Mouse (Mus musculus) MEL (cell line): ENCODE results near the gene Tbc1d14. TPM values are rescaled to one million over a fixed set of nuclear protein-coding genes. Genes with fewer than 3 reads are reported as not detected.

Experiments used
- DNase-seq: peaks from one replicate; pipeline ENCODE4 v3.0.0; 2011; ENCODE audit warnings: low read depth, low spot score
- H3K27ac ChIP-seq: 2 replicates; pipeline ENCODE4 v1.5.1; 2012; ENCODE audit warnings: low read depth, mild to moderate bottlenecking, control low read depth, low read length, moderate library complexity; ENCODE audit not compliant: control insufficient read depth
- H3K27me3 ChIP-seq, 2 experiments: fragments of 150-350 bp in 1 of 2; sonication (generic) in 1 of 2; 2 replicates each; pipeline ENCODE4 v1.6.1; 2012; ENCODE audit warnings: low read length in 2 of 2, mild to moderate bottlenecking in 2 of 2, improper control_type of control experiment in 1 of 2, moderate library complexity in 1 of 2; ENCODE audit not compliant: insufficient read depth in 2 of 2, control insufficient read depth in 1 of 2
- H3K36me3 ChIP-seq, 2 experiments: 2 replicates each; pipeline ENCODE4 v1.6.1; 2012 to 2014; ENCODE audit warnings: low read length in 2 of 2, improper control_type of control experiment in 1 of 2, inconsistent platforms in 1 of 2, mild to moderate bottlenecking in 1 of 2; ENCODE audit not compliant: insufficient read depth in 2 of 2, control insufficient read depth in 1 of 2
- H3K4me1 ChIP-seq, 2 experiments: fragments of 150-350 bp in 1 of 2; sonication (generic) in 1 of 2; 2 replicates each; pipeline ENCODE4 v1.6.1; 2012; ENCODE audit warnings: low read length in 2 of 2, improper control_type of control experiment in 1 of 2, mild to moderate bottlenecking in 1 of 2; ENCODE audit not compliant: insufficient read depth in 2 of 2, control insufficient read depth in 1 of 2
- H3K4me3 ChIP-seq, 2 experiments: fragments of 150-350 bp in 1 of 2; sonication (generic) in 1 of 2; 2 replicates each; pipeline ENCODE4 v1.5.1; 2012; ENCODE audit warnings: low read depth in 2 of 2, low read length in 2 of 2, mild to moderate bottlenecking in 2 of 2, moderate library complexity in 2 of 2, control low read depth in 1 of 2, improper control_type of control experiment in 1 of 2; ENCODE audit not compliant: control insufficient read depth in 1 of 2, insufficient read depth in 1 of 2
- H3K79me2 ChIP-seq: 2 replicates; pipeline ENCODE4 v1.6.1; 2012; ENCODE audit warnings: mild to moderate bottlenecking, low read length, moderate library complexity; ENCODE audit not compliant: control insufficient read depth, poor library complexity, insufficient read depth
- H3K9ac ChIP-seq: 2 replicates; pipeline ENCODE4 v1.6.1; 2012; ENCODE audit warnings: low read depth, mild to moderate bottlenecking, control low read depth, low read length, moderate library complexity; ENCODE audit not compliant: control insufficient read depth, poor library complexity, severe bottlenecking
- H3K9me3 ChIP-seq: fragments of 150-350 bp; sonication (generic); replicated peaks from 2 replicates; pipeline ENCODE4 v1.6.1; 2012; ENCODE audit warnings: mild to moderate bottlenecking, low read length, improper control_type of control experiment, moderate library complexity; ENCODE audit not compliant: insufficient read depth
- CHD1 ChIP-seq: IDR thresholded peaks from 2 replicates; pipeline ENCODE4 v1.6.1; 2012; ENCODE audit warnings: low read depth, mild to moderate bottlenecking, inconsistent platforms, low read length, improper control_type of control experiment
- GABPA ChIP-seq: IDR thresholded peaks from 2 replicates; pipeline ENCODE4 v1.6.1; 2012; ENCODE audit warnings: low read depth, mild to moderate bottlenecking, inconsistent platforms, low read length, improper control_type of control experiment, moderate library complexity
- GATA1 ChIP-seq: IDR thresholded peaks from 2 replicates; pipeline ENCODE4 v1.6.1; 2011; ENCODE audit warnings: low read depth, low read length, improper control_type of control experiment
- HCFC1 ChIP-seq: IDR thresholded peaks from 2 replicates; pipeline ENCODE4 v1.6.1; 2012; ENCODE audit warnings: low read depth, mild to moderate bottlenecking, inconsistent platforms, low read length, improper control_type of control experiment, moderate library complexity
- JUND ChIP-seq: IDR thresholded peaks from 2 replicates; pipeline ENCODE4 v1.6.1; 2011; ENCODE audit warnings: low read depth, mild to moderate bottlenecking, improper control_type of control experiment, low read length
- KAT2A ChIP-seq: conservative IDR thresholded peaks from 2 replicates; pipeline ENCODE4 v1.6.1; 2012; ENCODE audit warnings: low read depth, low read length, improper control_type of control experiment, inconsistent platforms
- MAFK ChIP-seq: IDR thresholded peaks from 2 replicates; pipeline ENCODE4 v1.6.1; 2011; ENCODE audit warnings: low read depth, mild to moderate bottlenecking, low read length, improper control_type of control experiment, borderline replicate concordance
- MAZ ChIP-seq: IDR thresholded peaks from 2 replicates; pipeline ENCODE4 v1.6.1; 2012; ENCODE audit warnings: low read depth, mild to moderate bottlenecking, inconsistent platforms, low read length, improper control_type of control experiment
- MYC ChIP-seq: IDR thresholded peaks from 2 replicates; pipeline ENCODE4 v1.6.1; 2011; ENCODE audit warnings: low read depth, mild to moderate bottlenecking, low read length, improper control_type of control experiment, moderate library complexity
- POLR2AphosphoS5 ChIP-seq: IDR thresholded peaks from 2 replicates; pipeline ENCODE4 v1.6.1; 2012; ENCODE audit warnings: low read depth, borderline replicate concordance, mild to moderate bottlenecking, inconsistent platforms, low read length, moderate library complexity, mixed read lengths
- RAD21 ChIP-seq: IDR thresholded peaks from 2 replicates; pipeline ENCODE4 v1.6.1; 2011; ENCODE audit warnings: mild to moderate bottlenecking, low read depth, low read length, improper control_type of control experiment
- SIN3A ChIP-seq: IDR thresholded peaks from 2 replicates; pipeline ENCODE4 v1.6.1; 2012; ENCODE audit warnings: low read length, improper control_type of control experiment, inconsistent platforms
- TAL1 ChIP-seq: IDR thresholded peaks from 2 replicates; pipeline ENCODE4 v1.6.1; 2012; ENCODE audit warnings: mild to moderate bottlenecking, inconsistent platforms, low read length, moderate library complexity, mixed read lengths
- TBP ChIP-seq: IDR thresholded peaks from 2 replicates; pipeline ENCODE4 v1.8.0; 2011; ENCODE audit warnings: low read depth, low read length, improper control_type of control experiment
- USF1 ChIP-seq: IDR thresholded peaks from 2 replicates; pipeline ENCODE4 v1.6.1; 2014; ENCODE audit warnings: low read depth, mild to moderate bottlenecking, inconsistent platforms, low read length, improper control_type of control experiment, moderate library complexity
- USF2 ChIP-seq, 2 experiments: IDR thresholded peaks; 2 replicates each; pipeline ENCODE4 v1.6.1; 2011 to 2012; ENCODE audit warnings: improper control_type of control experiment in 2 of 2, low read length in 2 of 2, borderline replicate concordance in 1 of 2, inconsistent platforms in 1 of 2, low read depth in 1 of 2, mild to moderate bottlenecking in 1 of 2; ENCODE audit not compliant: insufficient read depth in 1 of 2
- ZC3H11A ChIP-seq: IDR thresholded peaks from 2 replicates; pipeline ENCODE4 v1.6.1; 2012; ENCODE audit warnings: low read depth, mild to moderate bottlenecking, inconsistent platforms, low read length, improper control_type of control experiment
- ZNF384 ChIP-seq: IDR thresholded peaks from 2 replicates; pipeline ENCODE4 v1.6.1; 2012; ENCODE audit warnings: low read depth, mild to moderate bottlenecking, inconsistent platforms, low read length, improper control_type of control experiment
- polyA plus RNA-seq, 2 experiments: library from polyadenylated mRNA; stranded (reverse) in 1 of 2; unstranded in 1 of 2; fragments of >175 nt in 1 of 2; fragments of >200 nt in 1 of 2; gene quantifications; 2 replicates each; pipeline versions ENCODE4 v1.2.1 to v1.2.4; 2012; ENCODE audit warnings: low replicate concordance in 2 of 2, low read depth in 1 of 2; ENCODE audit not compliant: insufficient read length in 2 of 2, insufficient read depth in 1 of 2, missing spikeins in 1 of 2
- total RNA-seq: library from RNA; depleted of rRNA; stranded (reverse); fragments of 300-350 nt; gene quantifications from 2 replicates; pipeline ENCODE4 v1.2.3, GENCODE M21; 2012; rRNA removed

Gene Tbc1d14
- total and polyA plus RNA-seq, 3 experiments: 7.3 to 35.6 TPM; not detected in 1

DNA sequence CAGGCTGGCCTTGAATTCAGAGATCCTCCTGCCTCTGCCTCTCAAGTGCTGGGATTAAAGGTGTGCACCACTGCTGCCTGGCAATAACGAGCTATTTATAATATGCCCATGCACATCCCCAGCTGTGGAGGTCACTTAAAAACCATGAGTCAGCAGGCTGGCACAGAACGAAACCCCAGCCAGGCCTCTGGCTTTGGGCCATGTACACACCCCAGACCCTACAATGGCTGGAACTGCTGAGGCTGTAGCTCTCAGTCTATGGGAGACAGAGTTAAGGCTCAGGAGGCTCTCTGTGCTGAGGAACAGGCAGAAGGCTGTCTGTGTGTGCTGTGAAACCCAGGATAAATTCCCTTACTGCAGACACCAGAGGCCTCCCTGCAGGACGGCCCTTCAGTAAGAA, 152.3 kb downstream of the Tbc1d14 start:
- Histone ChIP-seq H3K79me2 (no peaks in the 10 kb centered on the region), H3K4me3 (no peak overlapping the region), H3K27me3 (no peaks in the 10 kb centered on the region), H3K27ac (no peak overlapping the region), H3K4me1 (no peaks in the 10 kb centered on the region), H3K9me3 (no peaks in the 10 kb centered on the region), H3K36me3 (no peaks in the 10 kb centered on the region), H3K9ac (no peak overlapping the region)
- no peak for DNase-seq
- TF ChIP-seq TBP (no peak), ZC3H11A (no peak), MYC (no peak), USF1 (no peak), ZNF384 (no peak), HCFC1 (no peak), JUND (no peak), USF2 (IDR thresholded peaks at IDR 0.05; ENCODE audit: borderline replicate concordance in 1 of 2, insufficient read depth in 1 of 2, low read depth in 1 of 2, low read length in 2 of 2) (no peak), MAZ (no peak), GATA1 (no peak), SIN3A (no peak), MAFK (no peak), GABPA (no peak), KAT2A (no peak), CHD1 (no peak), POLR2AphosphoS5 (no peak), RAD21 (no peak), TAL1 (no peak)

Other genes with a start within 250 kb of the Tbc1d14 start
- not detected in 2 replicates for gene Sorcs2, start 195.1 kb downstream of the Tbc1d14 start, total RNA-seq
- not detected for gene Sorcs2, start 195.1 kb downstream of the Tbc1d14 start, polyA plus RNA-seq
- gene Grpel1, start 128.3 kb downstream of the Tbc1d14 start, total RNA-seq: 68.0 and 75.7 TPM in 2 replicates
- gene Grpel1, start 128.3 kb downstream of the Tbc1d14 start, polyA plus RNA-seq: 10 to 100 TPM; 41.1 to 87.4 TPM
- 8.9 and 9.6 TPM in 2 replicates for gene Tada2b, start 109.0 kb downstream of the Tbc1d14 start, total RNA-seq
- gene Tada2b, start 109.0 kb downstream of the Tbc1d14 start, polyA plus RNA-seq: 10 to 100 TPM in 1 of 2 experiments, not detected in 1; 24.9 TPM
- gene Ccdc96, start 108.7 kb downstream of the Tbc1d14 start, total RNA-seq: 0.23 and 0.31 TPM in 2 replicates
- under 1 TPM in 1 of 2 experiments, not detected in 1; 0.64 TPM for gene Ccdc96, start 108.7 kb downstream of the Tbc1d14 start, polyA plus RNA-seq
- gene D5Ertd579e, start 102.7 kb upstream of the Tbc1d14 start, total RNA-seq: 15.9 and 18.9 TPM in 2 replicates
- gene D5Ertd579e, start 102.7 kb upstream of the Tbc1d14 start, polyA plus RNA-seq: 10 to 100 TPM in 1 of 2 experiments, not detected in 1; 31.1 TPM
- gene Bloc1s4, start 155.4 kb upstream of the Tbc1d14 start, total RNA-seq: 27.9 and 32.9 TPM in 2 replicates
- 10 to 100 TPM in 1 of 2 experiments, not detected in 1; 29.8 TPM for gene Bloc1s4, start 155.4 kb upstream of the Tbc1d14 start, polyA plus RNA-seq
- gene Mrfap1, start 203.5 kb upstream of the Tbc1d14 start, total RNA-seq: 206 and 211 TPM in 2 replicates
- gene Mrfap1, start 203.5 kb upstream of the Tbc1d14 start, polyA plus RNA-seq: 100 to 1,000 TPM in 1 of 2 experiments, not detected in 1; 267 TPM
- gene Man2b2, start 237.4 kb upstream of the Tbc1d14 start, total RNA-seq: 9.3 and 11.4 TPM in 2 replicates
- gene Man2b2, start 237.4 kb upstream of the Tbc1d14 start, polyA plus RNA-seq: 10 to 100 TPM in 1 of 2 experiments, not detected in 1; 37.1 TPM